Mouse (Mus musculus) T-helper 2 cell (primary cell): ENCODE data around the gene Parp14.

Source experiments
- in situ Hi-C: fragments of 300-600 bp; cut with MboI, MseI; formaldehyde crosslinking; loops from one replicate; pipeline ENCODE4 v1.15.1; 2025; ENCODE audit warnings: high pct_unique_total_duplicates

Gene Parp14

GRCm38 (mm10) chr16:35870581-35871047, 730 bp downstream of the Parp14 start:
- in situ Hi-C loops: loop anchor here (10.0 kb wide), 1 partner anchor 64 kb away; the partner anchor contains the start of genes Dtx3l and Parp9

- in situ Hi-C loops: loop anchor here (10.0 kb wide), 1 partner anchor 65 kb away; the partner anchor contains the start of genes Dtx3l and Parp9
Observed at GRCm38 (mm10) chr16:35869656-35870055, 1.7 kb downstream of the Parp14 start.

GRCm38 (mm10) chr16:35869126-35869525, 2.2 kb downstream of the Parp14 start:
- in situ Hi-C loops: no loop called here

GRCm38 (mm10) chr16:35867726-35868125, 3.6 kb downstream of the Parp14 start:
- in situ Hi-C loops: no loop called here

GRCm38 (mm10) chr16:35862057-35862456, 9.3 kb downstream of the Parp14 start:
- in situ Hi-C loops: no loop called here

- in situ Hi-C loops: no loop called here
Observed at GRCm38 (mm10) chr16:35860236-35860635, 11.1 kb downstream of the Parp14 start.

- in situ Hi-C loops: no loop called here
Observed at GRCm38 (mm10) chr16:35856766-35857165, 14.6 kb downstream of the Parp14 start.

GRCm38 (mm10) chr16:35855846-35856245, 15.5 kb downstream of the Parp14 start:
- in situ Hi-C loops: no loop called here

GRCm38 (mm10) chr16:35847138-35847537, 24.2 kb downstream of the Parp14 start:
- in situ Hi-C loops: no loop called here

GRCm38 (mm10) chr16:35839680-35840079, 31.7 kb downstream of the Parp14 start:
- in situ Hi-C loops: loop anchor here (5.0 kb wide), 1 partner anchor 68 kb away; no protein-coding TSS in a partner anchor

GRCm38 (mm10) chr16:35834653-35835052, 36.7 kb downstream of the Parp14 start:
- in situ Hi-C loops: no loop called here

- in situ Hi-C loops: no loop called here
Observed at GRCm38 (mm10) chr16:35832926-35833325, 38.4 kb downstream of the Parp14 start.

- in situ Hi-C loops: no loop called here
Observed at GRCm38 (mm10) chr16:35829999-35830398, 41.3 kb downstream of the Parp14 start.

GRCm38 (mm10) chr16:35817255-35818089, 53.9 kb downstream of the Parp14 start:
- in situ Hi-C loops: loop anchor here (5.0 kb wide), 1 partner anchor 80 kb away; no protein-coding TSS in a partner anchor

- in situ Hi-C loops: no loop called here
Observed at GRCm38 (mm10) chr16:35813119-35813518, 58.2 kb downstream of the Parp14 start.

- in situ Hi-C loops: no loop called here
Observed at GRCm38 (mm10) chr16:35808838-35809237, 62.5 kb downstream of the Parp14 start.

GRCm38 (mm10) chr16:35807663-35807992, 63.7 kb downstream of the Parp14 start:
- in situ Hi-C loops: no loop called here

GRCm38 (mm10) chr16:35806973-35807662, 64.2 kb downstream of the Parp14 start:
- in situ Hi-C loops: no loop called here

GRCm38 (mm10) chr16:35803723-35804122, 67.6 kb downstream of the Parp14 start:
- in situ Hi-C loops: no loop called here

GRCm38 (mm10) chr16:35802163-35802562, 69.2 kb downstream of the Parp14 start:
- in situ Hi-C loops: no loop called here

- in situ Hi-C loops: no loop called here
Observed at GRCm38 (mm10) chr16:35791962-35792521, 79.3 kb downstream of the Parp14 start.

- in situ Hi-C loops: no loop called here
Observed at GRCm38 (mm10) chr16:35788330-35788729, 83.0 kb downstream of the Parp14 start.
